Mouse (Mus musculus) hindbrain, embryonic 16.5 days (tissue): ENCODE results near the gene Tcf20. TPM values are rescaled to one million over a fixed set of nuclear protein-coding genes. Genes with fewer than 3 reads are reported as not detected.

Experiments
- ATAC-seq: fragments of 200-750 bp; cut with Nextera tagmentation; 2 replicates; pipeline ENCODE4 v1.8.0; 2017; ENCODE audit warnings: moderate TSS enrichment, moderate library complexity
- H3K27ac ChIP-seq: fragments of 300-500 bp; sonication (generic); 2 replicates; pipeline ENCODE4 v1.5.1; 2014; ENCODE audit warnings: low read depth, mild to moderate bottlenecking, control low read depth, low read length, moderate library complexity
- H3K27me3 ChIP-seq: fragments of 300-500 bp; sonication (generic); replicated peaks from 2 replicates; pipeline ENCODE4 v1.6.1; 2014; ENCODE audit warnings: low read length; ENCODE audit not compliant: control insufficient read depth, insufficient read depth
- H3K36me3 ChIP-seq: fragments of 300-500 bp; sonication (generic); 2 replicates; pipeline ENCODE4 v1.6.1; 2014; ENCODE audit warnings: mild to moderate bottlenecking, low read length, moderate library complexity, mixed read lengths; ENCODE audit not compliant: control insufficient read depth, insufficient read depth
- H3K4me1 ChIP-seq: fragments of 300-500 bp; sonication (generic); 2 replicates; pipeline ENCODE4 v1.6.1; 2014; ENCODE audit warnings: low read depth, low read length; ENCODE audit not compliant: control insufficient read depth, insufficient read depth
- H3K4me2 ChIP-seq: fragments of 300-500 bp; sonication (generic); 2 replicates; pipeline ENCODE4 v1.6.1; 2014; ENCODE audit warnings: mild to moderate bottlenecking, low read length, control low read depth, moderate library complexity
- H3K4me3 ChIP-seq: fragments of 300-500 bp; sonication (generic); 2 replicates; pipeline ENCODE4 v1.5.1; 2014; ENCODE audit warnings: mild to moderate bottlenecking, low read length, control low read depth, moderate library complexity
- H3K9ac ChIP-seq: fragments of 300-500 bp; sonication (generic); 2 replicates; pipeline ENCODE4 v1.6.1; 2014; ENCODE audit warnings: low read depth, mild to moderate bottlenecking, control low read depth, low read length, moderate library complexity
- H3K9me3 ChIP-seq: fragments of 300-500 bp; sonication (generic); 2 replicates; pipeline ENCODE4 v1.6.1; 2014; ENCODE audit warnings: mild to moderate bottlenecking, low read length, moderate library complexity; ENCODE audit not compliant: control insufficient read depth
- WGBS: fragments of 180-500 bp; shearing (Covaris S2); extraction: QIAGEN DNeasy Blood & Tissue Kit; methylation state at CpG from one replicate; pipeline ENCODE4 v1.1.7; 2014; 5-methylcytosine and 5-hydroxymethylcytosine counted together
- polyA plus RNA-seq: library from polyadenylated mRNA; unstranded; fragments of >200 nt; fragmentation: Nextera tagmentation; extraction: Ambion mirVana; gene quantifications from 2 replicates; pipeline ENCODE4 v1.2.1, GENCODE M21; 2015

Gene Tcf20
- polyA plus RNA-seq, 1 experiment from 2014 or later: 9.3 TPM

DNA sequence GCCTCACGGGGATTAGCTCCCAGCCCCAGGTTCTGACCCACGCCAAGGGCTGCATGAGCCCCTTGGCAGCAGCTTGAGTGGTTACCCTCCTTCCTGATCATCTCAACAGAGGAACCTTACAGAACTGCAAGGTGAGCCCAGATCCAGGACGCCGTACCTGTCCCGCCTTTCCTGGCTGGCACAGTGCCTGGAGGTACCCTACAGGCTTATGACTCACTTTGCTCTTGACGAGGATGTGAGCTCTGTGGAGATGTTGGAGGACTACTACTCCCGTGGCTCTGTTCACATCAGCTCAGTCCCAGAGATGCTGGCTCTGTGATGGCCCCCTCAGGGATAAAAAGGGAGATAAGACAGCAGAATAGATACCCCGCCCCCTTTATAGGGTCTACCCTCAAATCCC is 32.4 kb downstream of the Tcf20 start:
- Histone ChIP-seq H3K36me3 (no peaks in the 10 kb centered on the region), H3K4me3 (no peak overlapping the region), H3K9me3 (no peaks in the 10 kb centered on the region), H3K9ac (no peak overlapping the region), H3K27me3 (peaks cover 2% of the 10 kb centered on the region), H3K27ac (no peak overlapping the region), H3K4me1 (peaks cover 63% of the 10 kb centered on the region), H3K4me2 (no peak overlapping the region)
- no peak for ATAC-seq
- WGBS: 77% methylated on average over 8 of the region's 8 CpGs

DNA sequence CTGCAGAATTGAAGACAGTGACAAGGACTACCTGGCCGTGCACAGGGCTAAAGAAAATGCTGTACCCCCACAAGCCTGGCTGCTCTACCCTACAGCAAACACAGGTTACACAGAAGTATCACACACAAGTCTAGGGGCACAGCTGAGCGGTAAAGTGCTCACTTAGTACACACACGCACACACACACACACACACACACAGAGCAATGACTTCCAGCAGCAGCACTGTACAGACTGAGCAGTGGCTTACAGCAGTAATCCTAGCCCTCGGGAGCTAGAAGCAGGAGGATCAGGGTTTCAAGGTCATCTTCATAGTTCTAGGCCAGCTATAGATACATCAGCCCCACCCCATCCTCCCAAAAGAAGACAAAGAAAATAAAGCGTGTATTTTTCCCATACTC is 33.6 kb downstream of the Tcf20 start:
- ATAC-seq: no peak
- no peak overlapping the region for H3K4me3 ChIP-seq
- H3K27me3 ChIP-seq: peaks cover 2% of the 10 kb centered on the region; the same call in 1 of the 2 replicates
- H3K4me1 ChIP-seq: peaks cover 50% of the 10 kb centered on the region
- peak overlapping the region; percentile 27; the same call in 1 of the 2 replicates for H3K9ac ChIP-seq
- H3K4me2 ChIP-seq: no peak overlapping the region
- no peaks in the 10 kb centered on the region for H3K36me3 ChIP-seq
- 73% methylated on average over 5 of the region's 5 CpGs for WGBS
- no peaks in the 10 kb centered on the region for H3K9me3 ChIP-seq
- H3K27ac ChIP-seq: no peak overlapping the region

DNA sequence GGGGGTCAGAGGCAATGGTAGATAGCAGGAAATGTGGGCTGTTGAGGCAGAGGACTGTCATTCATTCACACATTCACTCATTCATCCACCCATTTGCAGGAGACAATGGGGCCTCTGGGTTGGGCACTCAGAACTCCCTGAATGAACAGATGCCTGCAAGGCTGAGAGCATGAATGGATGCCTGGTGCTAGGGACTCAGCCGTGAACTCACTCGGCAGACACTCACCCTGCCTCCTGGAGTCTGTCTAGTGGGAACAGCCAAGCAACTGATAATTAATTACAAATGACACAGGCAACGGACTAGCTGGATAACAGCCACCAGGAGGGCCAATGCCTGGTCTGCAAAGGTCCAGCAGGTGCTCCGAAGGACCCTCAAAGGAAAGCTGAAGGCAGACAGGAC is 34.6 kb downstream of the Tcf20 start:
- Histone ChIP-seq H3K4me3 (no peak overlapping the region), H3K9me3 (no peaks in the 10 kb centered on the region), H3K27me3 (peaks cover 2% of the 10 kb centered on the region; the same call in 1 of the 2 replicates), H3K27ac (no peak overlapping the region), H3K4me2 (no peak overlapping the region), H3K9ac (no peak overlapping the region), H3K4me1 (peaks cover 43% of the 10 kb centered on the region), H3K36me3 (no peaks in the 10 kb centered on the region)
- no peak for ATAC-seq
- 14% methylated on average over 4 of the region's 4 CpGs for WGBS

DNA sequence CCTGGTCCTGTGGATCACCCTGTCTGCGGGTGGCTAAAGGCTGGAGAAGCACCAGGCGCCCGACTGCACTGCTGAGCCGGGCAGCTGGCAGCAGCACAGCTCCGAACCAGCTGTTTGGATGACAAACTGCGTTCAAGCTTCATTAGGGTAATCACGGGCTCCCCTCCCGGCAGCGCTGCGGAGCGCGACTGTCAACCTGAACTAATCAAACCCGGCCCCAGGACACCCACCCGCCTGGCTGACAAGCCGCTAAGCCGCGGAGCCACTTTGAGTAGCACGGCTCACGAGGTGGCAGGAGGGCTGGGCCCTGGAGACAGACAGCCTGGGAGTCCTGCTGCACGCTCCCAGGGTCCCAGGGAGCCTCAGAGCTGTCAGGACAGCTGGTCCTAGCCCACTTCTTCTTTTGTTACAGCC is 35.4 kb downstream of the Tcf20 start:
- peaks cover 2% of the 10 kb centered on the region; the same call in 1 of the 2 replicates for H3K27me3 ChIP-seq
- H3K36me3 ChIP-seq: no peaks in the 10 kb centered on the region
- WGBS: 3% methylated on average over 20 of the region's 20 CpGs
- no peak overlapping the region for H3K4me3 ChIP-seq
- H3K4me1 ChIP-seq: peaks cover 41% of the 10 kb centered on the region
- H3K27ac ChIP-seq: no peak overlapping the region
- H3K9ac ChIP-seq: peak overlapping the region; percentile 14; the same call in 1 of the 2 replicates
- H3K9me3 ChIP-seq: no peaks in the 10 kb centered on the region
- ATAC-seq: peak; percentile 55
- H3K4me2 ChIP-seq: peak overlapping the region; percentile 15; the same call in 1 of the 2 replicates

DNA sequence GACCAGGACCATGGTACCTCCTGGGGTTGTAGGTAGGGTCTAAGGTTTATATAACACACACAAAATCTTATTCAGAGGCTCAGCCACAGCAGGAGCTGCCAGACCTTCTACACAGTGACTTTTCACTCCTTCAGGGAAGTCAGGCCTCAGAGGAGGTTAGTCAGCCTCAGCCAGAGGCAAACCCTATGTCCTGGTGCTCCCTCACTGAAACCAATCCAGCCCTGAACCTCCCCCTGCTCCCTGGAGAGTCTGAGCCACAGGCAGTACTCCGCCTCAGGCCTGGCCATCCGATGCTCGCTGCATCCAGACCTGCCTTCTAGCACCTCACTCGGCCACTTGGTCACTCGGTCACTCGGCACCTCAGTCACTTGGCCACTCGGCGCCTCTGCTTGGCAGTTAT is 37.4 kb downstream of the Tcf20 start:
- 64% methylated on average over 8 of the region's 8 CpGs for WGBS
- H3K4me1 ChIP-seq: peaks cover 39% of the 10 kb centered on the region
- no peak for ATAC-seq

GRCm38 (mm10) chr15:82947431-82947830 is 40.2 kb downstream of the Tcf20 start:
- WGBS: 67% methylated on average over 5 of the region's 5 CpGs
- H3K4me1 ChIP-seq: peaks cover 26% of the 10 kb centered on the region
- H3K27me3 ChIP-seq: peaks cover 2% of the 10 kb centered on the region; the same call in 1 of the 2 replicates

More for the DNA sequence above, 37.4 kb downstream of the Tcf20 start:
- Histone ChIP-seq H3K9me3 (no peaks in the 10 kb centered on the region), H3K27me3 (peaks cover 2% of the 10 kb centered on the region; the same call in 1 of the 2 replicates), H3K4me2 (no peak overlapping the region), H3K4me3 (no peak overlapping the region), H3K36me3 (no peaks in the 10 kb centered on the region), H3K9ac (no peak overlapping the region), H3K27ac (no peak overlapping the region)

DNA sequence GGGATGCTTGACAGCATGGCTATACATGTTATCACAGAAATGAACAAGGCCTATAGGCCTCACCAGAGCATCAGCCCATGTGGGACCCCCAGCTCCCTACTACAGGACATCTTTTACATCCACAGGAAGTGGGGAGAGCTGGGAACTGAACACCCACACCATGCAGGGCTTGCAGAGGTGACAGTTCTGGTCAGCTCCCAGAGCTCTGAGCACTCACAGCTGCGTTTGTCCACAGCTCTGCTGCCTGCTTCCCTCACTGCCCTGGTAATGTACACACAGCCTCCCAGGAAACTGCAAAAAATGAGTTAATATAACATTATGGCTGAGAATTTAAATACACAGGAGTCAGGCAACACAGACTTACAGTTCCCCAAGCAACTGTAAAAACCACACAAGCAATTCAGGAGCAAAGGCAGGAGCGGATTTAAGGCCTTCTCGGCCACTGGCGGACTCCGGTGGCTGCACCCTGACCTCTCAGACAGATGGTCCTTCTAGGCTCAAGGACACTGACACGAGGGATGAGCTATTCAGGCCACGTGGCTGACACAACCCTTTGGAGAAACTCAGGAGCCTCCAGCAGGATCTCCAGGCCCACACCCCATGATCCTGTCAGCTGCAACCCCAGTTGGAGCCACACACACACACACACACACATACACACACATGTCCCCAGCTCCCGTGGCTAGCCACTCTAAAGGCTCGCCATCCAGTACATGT is 43.0 kb downstream of the Tcf20 start:
- 75% methylated on average over 9 of the region's 9 CpGs for WGBS
- Histone ChIP-seq H3K4me1 (peaks cover 45% of the 10 kb centered on the region), H3K9me3 (no peaks in the 10 kb centered on the region), H3K4me3 (no peak overlapping the region), H3K36me3 (no peaks in the 10 kb centered on the region), H3K9ac (no peak overlapping the region), H3K27me3 (no peaks in the 10 kb centered on the region), H3K4me2 (no peak overlapping the region), H3K27ac (no peak overlapping the region)
- ATAC-seq: no peak

More at GRCm38 (mm10) chr15:82947431-82947830, 40.2 kb downstream of the Tcf20 start:
- Histone ChIP-seq H3K9ac (no peak overlapping the region), H3K4me3 (no peak overlapping the region), H3K4me2 (no peak overlapping the region), H3K9me3 (no peaks in the 10 kb centered on the region), H3K27ac (no peak overlapping the region), H3K36me3 (no peaks in the 10 kb centered on the region)
- no peak for ATAC-seq

- Histone ChIP-seq H3K4me2 (peak overlapping the region; percentile 4; the same call in 1 of the 2 replicates), H3K27ac (peak overlapping the region; percentile 52), H3K4me1 (peaks cover 63% of the 10 kb centered on the region), H3K36me3 (no peaks in the 10 kb centered on the region), H3K9me3 (no peaks in the 10 kb centered on the region), H3K4me3 (no peak overlapping the region), H3K9ac (peak overlapping the region; percentile 15), H3K27me3 (no peaks in the 10 kb centered on the region)
- ATAC-seq: peak; percentile 37
- WGBS: 28% methylated on average over 8 of the region's 8 CpGs
These were observed 45.9 kb downstream of the Tcf20 start for GRCm38 (mm10) chr15:82941733-82942132.

GRCm38 (mm10) chr15:82940494-82941214 is 47.0 kb downstream of the Tcf20 start:
- Histone ChIP-seq H3K4me2 (no peak overlapping the region), H3K4me1 (peaks cover 62% of the 10 kb centered on the region), H3K4me3 (no peak overlapping the region), H3K27ac (no peak overlapping the region), H3K9me3 (no peaks in the 10 kb centered on the region), H3K9ac (no peak overlapping the region), H3K36me3 (no peaks in the 10 kb centered on the region), H3K27me3 (no peaks in the 10 kb centered on the region; the same call in 1 of the 2 replicates)
- no peak for ATAC-seq
- 30% methylated on average over 12 of the region's 12 CpGs for WGBS
